Mouse (Mus musculus): ENCODE measurements around the gene Mical1. TPM values are rescaled to one million over a fixed set of nuclear protein-coding genes. Genes with fewer than 3 reads are reported as not detected.

Gene Mical1
- polyA plus RNA-seq, 1 experiment from 2014 or later, result 43.4 TPM

GRCm38 (mm10) chr10:41535991-41536390, 59.9 kb downstream of the Mical1 start:
- Histone ChIP-seq H3K9me3 (no peaks in the 10 kb centered on the region), H3K4me3 (no peak overlapping the region), H3K4me2 (replicated peaks) (no peak overlapping the region), H3K4me1 (0 out of 2 replicates have a peak, but pooled peaks cover 4% of the 10 kb centered on the region), H3K27ac (replicated peaks) (no peak overlapping the region), H3K36me3 (peaks cover 52% of the 10 kb centered on the region), H3K27me3 (peaks cover 18% of the 10 kb centered on the region), H3K9ac (replicated peaks) (no peak overlapping the region)
- WGBS, result 91% methylated on average over 2 of the region's 2 CpGs
- ATAC-seq (ENCODE audit: low FRiP score, low read depth), result no peak

Other genes with a start within 250 kb of the Mical1 start
- 22.3 and 23.5 TPM in 2 replicates for gene Fig4, start 173.1 kb upstream of the Mical1 start, polyA plus RNA-seq (2016; fragmentation: Nextera tagmentation; extraction: Ambion mirVana)
- 0.08 TPM in 1 of 2 replicates, not detected in the other for gene Ak9, start 172.3 kb upstream of the Mical1 start, polyA plus RNA-seq (2016; fragmentation: Nextera tagmentation; extraction: Ambion mirVana)
- 20.2 and 23.5 TPM in 2 replicates for gene Zbtb24, start 25.9 kb upstream of the Mical1 start, polyA plus RNA-seq (2016; fragmentation: Nextera tagmentation; extraction: Ambion mirVana)
- 48.2 and 53.1 TPM in 2 replicates for gene Smpd2, start 14.1 kb downstream of the Mical1 start, polyA plus RNA-seq (2016; fragmentation: Nextera tagmentation; extraction: Ambion mirVana)
- 0.73 and 1.5 TPM in 2 replicates for gene Ppil6, start 14.1 kb downstream of the Mical1 start, polyA plus RNA-seq (2016; fragmentation: Nextera tagmentation; extraction: Ambion mirVana)
- gene Cd164, start 43.1 kb downstream of the Mical1 start, polyA plus RNA-seq (2016; fragmentation: Nextera tagmentation; extraction: Ambion mirVana), result 87.1 and 89.3 TPM in 2 replicates
- gene Ccdc162, start 240.3 kb downstream of the Mical1 start, polyA plus RNA-seq (2016; fragmentation: Nextera tagmentation; extraction: Ambion mirVana), result 0.26 and 0.38 TPM in 2 replicates

Measured in midbrain, embryonic 12.5 days (tissue).